Mouse (Mus musculus): Measurements from ENCODE around the gene Gm4881. TPM values are rescaled to one million over a fixed set of nuclear protein-coding genes. Genes with fewer than 3 reads are reported as not detected.
A peak's percentile ranks its signal among the peaks of the same experiment; 100 is the strongest.
"Not testable (repeated sequence)": the region's sequence is repeated elsewhere in the genome, so short reads cannot be mapped to it uniquely, and the experiment has no call there.

The Gm4881 gene
- polyA plus RNA-seq, 1 experiment, result 0.31 TPM

GRCm38 (mm10) chr7:24897224-24897623 is 47.1 kb downstream of the Gm4881 start, which contains the start of gene Cd79a:
TSS of gene Cd79a (plus strand) at chr7:24897381.
- TF ChIP-seq CTCF (IDR thresholded peaks at IDR 0.05; ENCODE audit: borderline replicate concordance, control insufficient read depth, extremely low read depth, insufficient read depth, low read length, poor library complexity) (no peak), POLR2A (IDR thresholded peaks at IDR 0.05; ENCODE audit: control insufficient read depth, extremely low read depth, insufficient read depth, low read length, poor library complexity) (no peak)
- H3K27ac ChIP-seq (ENCODE audit: control insufficient read depth, insufficient read depth, low read length), result no peak within 1 kb of the TSS
- no peaks in the 10 kb centered on the region for H3K27me3 ChIP-seq (ENCODE audit: control insufficient read depth, insufficient read depth, low read length)
- no peaks in the 10 kb centered on the region for H3K36me3 ChIP-seq (ENCODE audit: control insufficient read depth, insufficient read depth, low read length)
- H3K4me1 ChIP-seq (replicated peaks; ENCODE audit: control insufficient read depth, insufficient read depth, low read length), result peaks cover 9% of the 10 kb centered on the region
- 77% methylated on average over 12 of the region's 12 CpGs for WGBS
- no peak for DNase-seq
- no peak within 1 kb of the TSS for H3K4me3 ChIP-seq (ENCODE audit: control insufficient read depth, insufficient read depth, low read length)

DNA sequence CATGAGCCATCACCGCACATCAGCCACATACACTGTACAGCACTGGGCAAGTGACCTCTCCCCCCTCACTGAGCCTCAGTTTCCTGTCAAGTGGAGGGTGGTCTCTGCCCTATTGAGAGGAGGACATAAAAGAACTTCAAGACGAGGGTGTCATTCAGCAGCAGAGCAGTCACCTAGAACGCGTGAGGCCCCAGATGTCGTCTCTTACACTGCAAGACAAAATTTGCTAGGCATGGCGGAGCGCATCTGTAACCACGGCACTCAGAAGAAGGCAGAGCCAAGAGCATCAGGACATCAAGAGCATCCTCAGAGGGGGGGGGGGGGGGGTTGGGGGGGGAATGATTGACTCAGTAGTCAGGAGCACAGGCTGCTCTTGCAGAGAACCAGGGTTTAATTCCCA is 48.0 kb downstream of the Gm4881 start:
- H3K27me3 ChIP-seq (ENCODE audit: control insufficient read depth, insufficient read depth, low read length), result no peaks in the 10 kb centered on the region
- H3K4me3 ChIP-seq (ENCODE audit: control insufficient read depth, insufficient read depth, low read length), result no peak overlapping the region
- no peaks in the 10 kb centered on the region for H3K36me3 ChIP-seq (ENCODE audit: control insufficient read depth, insufficient read depth, low read length)
- TF ChIP-seq POLR2A (IDR thresholded peaks at IDR 0.05; ENCODE audit: control insufficient read depth, extremely low read depth, insufficient read depth, low read length, poor library complexity), result no peak
- H3K4me1 ChIP-seq (replicated peaks; ENCODE audit: control insufficient read depth, insufficient read depth, low read length), result peaks cover 3% of the 10 kb centered on the region; the same call in 1 of the 2 replicates
- WGBS, result 79% methylated on average over 8 of the region's 8 CpGs
- H3K27ac ChIP-seq (ENCODE audit: control insufficient read depth, insufficient read depth, low read length), result no peak overlapping the region
- DNase-seq, result no peak

- H3K27me3 ChIP-seq (ENCODE audit: control insufficient read depth, insufficient read depth, low read length); DNase-seq; H3K36me3 ChIP-seq (ENCODE audit: control insufficient read depth, insufficient read depth, low read length); H3K27ac ChIP-seq (ENCODE audit: control insufficient read depth, insufficient read depth, low read length); H3K4me1 ChIP-seq (replicated peaks; ENCODE audit: control insufficient read depth, insufficient read depth, low read length); H3K4me3 ChIP-seq (ENCODE audit: control insufficient read depth, insufficient read depth, low read length): not testable (repeated sequence)
- WGBS, result 90% methylated on average over 2 of the region's 2 CpGs
These were observed 48.5 kb downstream of the Gm4881 start for GRCm38 (mm10) chr7:24895749-24896148.

DNA sequence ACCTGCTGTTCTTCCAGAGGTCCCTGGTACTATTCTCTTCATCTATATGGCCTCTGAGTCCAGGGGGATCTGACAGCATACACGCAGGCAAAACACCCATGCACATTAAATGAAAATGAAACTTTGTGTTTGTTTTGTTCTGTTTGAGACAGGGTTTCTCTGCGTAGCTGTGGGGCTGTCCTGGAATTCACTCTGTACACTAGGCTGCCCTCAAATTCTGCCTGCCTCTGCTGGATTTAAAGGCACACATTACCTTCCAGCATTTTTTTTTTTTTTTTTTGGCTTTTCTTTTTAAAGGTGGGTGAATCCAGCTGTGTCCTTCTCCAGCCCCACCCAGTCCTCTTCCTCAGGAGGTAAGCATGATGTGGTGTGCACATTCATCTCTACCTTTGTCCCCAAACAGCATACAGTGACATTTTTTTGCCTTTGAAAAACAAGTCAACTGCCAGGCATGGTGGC is 52.1 kb downstream of the Gm4881 start:
- WGBS, result 86% methylated on average over 2 of the region's 2 CpGs
- H3K27me3 ChIP-seq (ENCODE audit: control insufficient read depth, insufficient read depth, low read length), result no peaks in the 10 kb centered on the region
- peak overlapping the region; percentile 82 for H3K27ac ChIP-seq (ENCODE audit: control insufficient read depth, insufficient read depth, low read length)
- H3K4me1 ChIP-seq (replicated peaks; ENCODE audit: control insufficient read depth, insufficient read depth, low read length), result peaks cover under 1% of the 10 kb centered on the region; the same call in 1 of the 2 replicates
- no peak overlapping the region for H3K4me3 ChIP-seq (ENCODE audit: control insufficient read depth, insufficient read depth, low read length)
- H3K36me3 ChIP-seq (ENCODE audit: control insufficient read depth, insufficient read depth, low read length), result peaks cover 29% of the 10 kb centered on the region
- DNase-seq, result no peak
- no peak for TF ChIP-seq POLR2A (IDR thresholded peaks at IDR 0.05; ENCODE audit: control insufficient read depth, extremely low read depth, insufficient read depth, low read length, poor library complexity)
- TF ChIP-seq CTCF (IDR thresholded peaks at IDR 0.05; ENCODE audit: borderline replicate concordance, control insufficient read depth, extremely low read depth, insufficient read depth, low read length, poor library complexity), result no peak

GRCm38 (mm10) chr7:24891241-24892124 is 52.8 kb downstream of the Gm4881 start:
- Histone ChIP-seq H3K4me3 (ENCODE audit: control insufficient read depth, insufficient read depth, low read length) (no peak overlapping the region), H3K27me3 (ENCODE audit: control insufficient read depth, insufficient read depth, low read length) (no peaks in the 10 kb centered on the region), H3K4me1 (replicated peaks; ENCODE audit: control insufficient read depth, insufficient read depth, low read length) (peaks cover 2% of the 10 kb centered on the region), H3K36me3 (ENCODE audit: control insufficient read depth, insufficient read depth, low read length) (peaks cover 36% of the 10 kb centered on the region), H3K27ac (ENCODE audit: control insufficient read depth, insufficient read depth, low read length) (peak overlapping the region; percentile 60; the same call in 1 of the 2 replicates)
- DNase-seq, result no peak
- WGBS, result 77% methylated on average over 3 of the region's 3 CpGs
- TF ChIP-seq POLR2A (IDR thresholded peaks at IDR 0.05; ENCODE audit: control insufficient read depth, extremely low read depth, insufficient read depth, low read length, poor library complexity) (no peak), CTCF (IDR thresholded peaks at IDR 0.05; ENCODE audit: borderline replicate concordance, control insufficient read depth, extremely low read depth, insufficient read depth, low read length, poor library complexity) (no peak)

DNA sequence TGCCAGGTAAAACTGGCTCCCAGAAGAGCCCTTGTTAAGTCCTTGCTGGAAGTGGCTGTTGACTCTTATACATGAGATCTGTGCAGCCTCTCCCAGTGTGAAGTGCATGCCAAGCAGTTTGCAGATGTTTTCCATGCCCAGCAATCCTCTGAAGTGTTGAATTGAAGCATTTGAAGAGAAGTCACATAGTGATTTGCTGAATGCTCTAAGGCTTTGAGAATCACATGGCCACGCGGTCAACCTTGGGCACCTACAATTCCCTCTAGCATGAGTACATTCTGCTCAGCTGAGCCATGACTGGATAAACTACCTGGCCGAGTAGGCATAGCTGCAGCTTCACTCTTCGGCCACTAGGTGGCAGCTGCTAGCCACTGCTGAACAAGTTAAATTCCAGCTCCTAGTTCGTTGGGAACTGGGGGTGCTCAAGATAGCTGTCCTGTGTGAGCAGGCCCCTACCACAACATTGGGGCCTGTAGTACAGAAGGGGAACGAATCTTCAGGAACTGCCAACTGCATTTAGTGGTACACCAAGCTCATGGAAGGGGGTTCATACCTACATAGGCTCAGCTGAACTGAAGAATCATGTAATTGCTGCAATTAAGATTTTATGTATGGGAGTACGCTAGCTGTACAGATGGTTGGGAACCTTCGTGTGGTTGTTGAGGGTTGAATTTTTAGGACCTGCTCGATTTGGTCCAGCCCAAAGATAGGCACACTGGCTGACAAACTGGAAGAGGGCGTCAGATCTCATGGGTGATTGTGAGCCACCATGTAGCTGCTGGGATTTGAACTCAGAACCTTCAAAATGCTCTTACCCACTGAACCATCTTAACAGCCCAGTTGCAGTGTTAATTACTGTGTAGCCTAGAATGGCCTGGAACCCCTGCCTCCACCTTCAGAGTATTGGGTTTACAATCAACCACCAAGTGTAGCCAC is 53.7 kb downstream of the Gm4881 start:
- no peak overlapping the region for H3K4me3 ChIP-seq (ENCODE audit: control insufficient read depth, insufficient read depth, low read length)
- peaks cover 43% of the 10 kb centered on the region for H3K36me3 ChIP-seq (ENCODE audit: control insufficient read depth, insufficient read depth, low read length)
- no peaks in the 10 kb centered on the region for H3K27me3 ChIP-seq (ENCODE audit: control insufficient read depth, insufficient read depth, low read length)
- H3K27ac ChIP-seq (ENCODE audit: control insufficient read depth, insufficient read depth, low read length), result no peak overlapping the region; the same call in 1 of the 2 replicates
- peak; percentile 76 for DNase-seq
- 35% methylated on average over 10 of the region's 10 CpGs for WGBS
- TF ChIP-seq CTCF (IDR thresholded peaks at IDR 0.05; ENCODE audit: borderline replicate concordance, control insufficient read depth, extremely low read depth, insufficient read depth, low read length, poor library complexity) (peak; percentile 84; the same call in 1 of the 2 replicates), POLR2A (IDR thresholded peaks at IDR 0.05; ENCODE audit: control insufficient read depth, extremely low read depth, insufficient read depth, low read length, poor library complexity) (no peak)
- peaks cover 11% of the 10 kb centered on the region for H3K4me1 ChIP-seq (replicated peaks; ENCODE audit: control insufficient read depth, insufficient read depth, low read length)

Data from thymus, adult 2 months (tissue).